Mouse (Mus musculus) urinary bladder, adult 2 months (tissue): Measurements from ENCODE around the gene Selenow. TPM values are rescaled to one million over a fixed set of nuclear protein-coding genes. Genes with fewer than 3 reads are reported as not detected.
"Not testable (repeated sequence)": the region's sequence is repeated elsewhere in the genome, so short reads cannot be mapped to it uniquely, and the experiment has no call there.

Source experiments
- DNase-seq: peaks from one replicate; pipeline ENCODE4 v3.0.0; 2022; ENCODE audit warnings: low spot score
- polyA plus RNA-seq: library from polyadenylated mRNA; depleted of rRNA; stranded (reverse); fragments of >200 nt; gene quantifications from 2 replicates; pipeline ENCODE4 v1.2.3, GENCODE M21; 2012

Gene Selenow
- polyA plus RNA-seq, 1 experiment = 482 TPM

- DNase-seq = peak; percentile 90
Measured at GRCm38 (mm10) chr7:15945721-15946536, 23.7 kb upstream of the Selenow start, which contains the start of gene Nop53. Gene Nop53, minus strand, starts transcription at chr7:15946074.

- DNase-seq = no peak
Measured at GRCm38 (mm10) chr7:15945211-15945610, 23.0 kb upstream of the Selenow start.

GRCm38 (mm10) chr7:15944311-15944710, 22.1 kb upstream of the Selenow start:
- DNase-seq = no peak

- no peak for DNase-seq
Measured at GRCm38 (mm10) chr7:15938621-15939020, 16.4 kb upstream of the Selenow start.

GRCm38 (mm10) chr7:15937491-15937890, 15.3 kb upstream of the Selenow start:
- no peak for DNase-seq

GRCm38 (mm10) chr7:15933437-15934359, 11.5 kb upstream of the Selenow start:
- DNase-seq = no peak

- DNase-seq = no peak
Measured at GRCm38 (mm10) chr7:15931635-15932034, 9.4 kb upstream of the Selenow start.

- no peak for DNase-seq
Measured at GRCm38 (mm10) chr7:15930543-15930942, 8.3 kb upstream of the Selenow start.

- DNase-seq = peak; percentile 50
Measured at GRCm38 (mm10) chr7:15929910-15930309, 7.7 kb upstream of the Selenow start.

- DNase-seq = no peak
Measured at GRCm38 (mm10) chr7:15921796-15922195, 406 bp downstream of the Selenow start.

GRCm38 (mm10) chr7:15920645-15921190, 1.5 kb downstream of the Selenow start:
- DNase-seq = no peak

GRCm38 (mm10) chr7:15919947-15920346, 2.3 kb downstream of the Selenow start:
- DNase-seq = no peak

- DNase-seq = no peak
Measured at GRCm38 (mm10) chr7:15918371-15918770, 3.8 kb downstream of the Selenow start.

GRCm38 (mm10) chr7:15916996-15917395, 5.2 kb downstream of the Selenow start:
- DNase-seq = no peak

GRCm38 (mm10) chr7:15916134-15916723, 6.0 kb downstream of the Selenow start:
- no peak for DNase-seq

- DNase-seq = not testable (repeated sequence)
Measured at GRCm38 (mm10) chr7:15915695-15916094, 6.5 kb downstream of the Selenow start.

GRCm38 (mm10) chr7:15914751-15915150, 7.5 kb downstream of the Selenow start:
- no peak for DNase-seq

GRCm38 (mm10) chr7:15914252-15914651, 8.0 kb downstream of the Selenow start:
- DNase-seq = no peak

GRCm38 (mm10) chr7:15912183-15912582, 10.0 kb downstream of the Selenow start:
- no peak for DNase-seq

- no peak for DNase-seq
Measured at GRCm38 (mm10) chr7:15910521-15910920, 11.7 kb downstream of the Selenow start.

GRCm38 (mm10) chr7:15907971-15908590, 14.1 kb downstream of the Selenow start:
- no peak for DNase-seq
